Mouse (Mus musculus) CH12.LX (cell line): ENCODE data around the gene Sdccag8. TPM values are rescaled to one million over a fixed set of nuclear protein-coding genes. Genes with fewer than 3 reads are reported as not detected.

ENCODE experiments used
- DNase-seq: peaks from one replicate; pipeline ENCODE4 v3.0.0-alpha.2; 2013; ENCODE audit errors: extremely low read depth
- H3K27ac ChIP-seq: 2 replicates; pipeline ENCODE4 v1.5.1; 2012; ENCODE audit warnings: low read depth, mild to moderate bottlenecking, control low read depth, moderate library complexity; ENCODE audit not compliant: insufficient read depth
- H3K27me3 ChIP-seq: replicated peaks from 2 replicates; pipeline ENCODE3; 2012; ENCODE audit warnings: inconsistent platforms
- H3K36me3 ChIP-seq, 2 experiments: replicated peaks in 1 of 2; 2 replicates each; pipeline versions ENCODE3 to v1.6.1; 2012; ENCODE audit warnings: inconsistent platforms in 1 of 2, low read length in 1 of 2, mild to moderate bottlenecking in 1 of 2, mixed read lengths in 1 of 2, moderate library complexity in 1 of 2; ENCODE audit not compliant: control insufficient read depth in 1 of 2, insufficient read depth in 1 of 2
- H3K4me1 ChIP-seq, 2 experiments: 2 replicates each; pipeline ENCODE4 v1.6.1; 2012; ENCODE audit warnings: inconsistent platforms in 1 of 2, moderate library complexity in 1 of 2; ENCODE audit not compliant: insufficient read depth in 2 of 2, control insufficient read depth in 1 of 2
- H3K4me2 ChIP-seq: 2 replicates; pipeline ENCODE4 v1.6.1; 2012; ENCODE audit warnings: low read depth, mild to moderate bottlenecking, control low read depth; ENCODE audit not compliant: poor library complexity, insufficient read depth, severe bottlenecking
- H3K4me3 ChIP-seq, 3 experiments: fragments of 150-350 bp in 1 of 3; sonication (generic) in 1 of 3; replicated peaks in 1 of 3; 2 replicates each; pipeline versions ENCODE3 to v1.5.1; 2011 to 2012; ENCODE audit warnings: low read depth in 2 of 3, low read length in 2 of 3, mild to moderate bottlenecking in 2 of 3, moderate library complexity in 2 of 3, control low read depth in 1 of 3, improper control_type of control experiment in 1 of 3, inconsistent platforms in 1 of 3, mixed read lengths in 1 of 3; ENCODE audit not compliant: poor library complexity in 1 of 3
- H3K79me2 ChIP-seq: replicated peaks from 2 replicates; pipeline ENCODE4 v1.6.1; 2012; ENCODE audit warnings: mild to moderate bottlenecking, moderate library complexity; ENCODE audit not compliant: control insufficient read depth, poor library complexity, insufficient read depth, severe bottlenecking; ENCODE audit errors: extremely low read depth
- H3K9ac ChIP-seq: 2 replicates; pipeline ENCODE4 v1.6.1; 2012; ENCODE audit warnings: low read depth, mild to moderate bottlenecking, control low read depth, moderate library complexity; ENCODE audit not compliant: insufficient read depth
- H3K9me3 ChIP-seq: replicated peaks from 2 replicates; pipeline ENCODE3; 2012; ENCODE audit warnings: low read length, inconsistent platforms, mixed read lengths
- CHD2 ChIP-seq: IDR thresholded peaks from 2 replicates; pipeline ENCODE4 v1.6.1; 2011; ENCODE audit warnings: low read length, improper control_type of control experiment
- GABPA ChIP-seq: IDR thresholded peaks from 2 replicates; pipeline ENCODE4 v1.6.1; 2012; ENCODE audit warnings: low read depth, low read length, improper control_type of control experiment, inconsistent platforms; ENCODE audit not compliant: insufficient replicate concordance
- HCFC1 ChIP-seq: IDR thresholded peaks from 2 replicates; pipeline ENCODE4 v1.6.1; 2012; ENCODE audit warnings: low read depth, mild to moderate bottlenecking, inconsistent platforms, low read length, improper control_type of control experiment
- JUND ChIP-seq: conservative IDR thresholded peaks from 2 replicates; pipeline ENCODE4 v1.6.1; 2011; ENCODE audit warnings: low read depth, low read length, improper control_type of control experiment
- MAX ChIP-seq: IDR thresholded peaks from 2 replicates; pipeline ENCODE4 v1.6.1; 2011; ENCODE audit warnings: low read length, improper control_type of control experiment
- MEF2A ChIP-seq: IDR thresholded peaks from 2 replicates; pipeline ENCODE4 v1.6.1; 2014; ENCODE audit warnings: low read depth, mild to moderate bottlenecking, inconsistent platforms, low read length, improper control_type of control experiment, borderline replicate concordance
- MYC ChIP-seq: IDR thresholded peaks from 2 replicates; pipeline ENCODE4 v1.6.1; 2011; ENCODE audit warnings: low read depth, mild to moderate bottlenecking, improper control_type of control experiment, low read length
- NRF1 ChIP-seq: IDR thresholded peaks from 2 replicates; pipeline ENCODE4 v1.6.1; 2014; ENCODE audit warnings: low read depth, mild to moderate bottlenecking, inconsistent platforms, low read length, improper control_type of control experiment, moderate library complexity
- POLR2A ChIP-seq: IDR thresholded peaks from 2 replicates; pipeline ENCODE4 v1.6.1; 2011; ENCODE audit warnings: low read depth, mild to moderate bottlenecking, improper control_type of control experiment, low read length
- RAD21 ChIP-seq: IDR thresholded peaks from 2 replicates; pipeline ENCODE4 v1.6.1; 2011; ENCODE audit warnings: low read depth, mild to moderate bottlenecking, low read length, improper control_type of control experiment, moderate library complexity
- RCOR1 ChIP-seq: conservative IDR thresholded peaks from 2 replicates; pipeline ENCODE4 v1.6.1; 2012; ENCODE audit warnings: low read depth, mild to moderate bottlenecking, inconsistent platforms, low read length, improper control_type of control experiment
- SMC3 ChIP-seq: IDR thresholded peaks from 2 replicates; pipeline ENCODE4 v1.6.1; 2011; ENCODE audit warnings: low read depth, low read length, improper control_type of control experiment
- TBP ChIP-seq: conservative IDR thresholded peaks from 2 replicates; pipeline ENCODE4 v1.6.1; 2011; ENCODE audit warnings: low read depth, low read length, improper control_type of control experiment
- USF2 ChIP-seq: conservative IDR thresholded peaks from 2 replicates; pipeline ENCODE4 v1.6.1; 2011; ENCODE audit warnings: low read depth, low read length, improper control_type of control experiment
- ZKSCAN1 ChIP-seq: IDR thresholded peaks from 2 replicates; pipeline ENCODE4 v1.6.1; 2012; ENCODE audit warnings: low read depth, inconsistent platforms, low read length, improper control_type of control experiment, borderline replicate concordance
- ZMIZ1 ChIP-seq: IDR thresholded peaks from 2 replicates; pipeline ENCODE4 v1.6.1; 2012; ENCODE audit warnings: low read depth, mild to moderate bottlenecking, inconsistent platforms, low read length, improper control_type of control experiment
- dilution Hi-C: fragments of 300-500 bp; cut with MboI; formaldehyde crosslinking; loops from 2 replicates; pipeline ENCODE4 v1.14.3; 2020; ENCODE audit warnings: low sequenced_read_pairs; ENCODE audit not compliant: extremely low pct_unique_long_range_greater_than_20kb, extremely low pct_ligation_motif_present
- in situ Hi-C: fragments of 300-500 bp; cut with MboI; formaldehyde crosslinking; loops from 3 replicates; pipeline ENCODE4 v1.14.3; 2019; ENCODE audit warnings: low sequenced_read_pairs, low pct_ligation_motif_present, low pct_unique_long_range_greater_than_20kb, mixed read lengths
- polyA plus RNA-seq: library from polyadenylated mRNA; unstranded; fragments of >175 nt; gene quantifications from 2 replicates; pipeline ENCODE4 v1.2.1, GENCODE M21; 2012; ENCODE audit warnings: low read depth; ENCODE audit not compliant: insufficient read length
- total RNA-seq, 2 experiments: library from RNA; depleted of rRNA; stranded (reverse); fragments of 300-350 nt in 1 of 2; fragments of >200 nt in 1 of 2; gene quantifications; 2 replicates each; pipeline ENCODE4 v1.2.3; 2012 to 2014

The Sdccag8 gene
- total and polyA plus RNA-seq, 3 experiments = 10.7 to 18.7 (median 10.9) TPM

- Histone ChIP-seq H3K9ac (no peak overlapping the region), H3K4me3 (no peak overlapping the region), H3K36me3 (peaks cover 0 to 13% of the 10 kb centered on the region in 2 experiments), H3K9me3 (no peaks in the 10 kb centered on the region), H3K27me3 (no peaks in the 10 kb centered on the region), H3K4me1 (no peaks in the 10 kb centered on the region), H3K79me2 (no peaks in the 10 kb centered on the region), H3K4me2 (no peak overlapping the region), H3K27ac (no peak overlapping the region)
- dilution Hi-C loops (no loop called here), in situ Hi-C loops (no loop called here)
- no peak for TF ChIP-seq SMC3
- no peak for TF ChIP-seq ZKSCAN1
- no peak for TF ChIP-seq NRF1
- TF ChIP-seq USF2 = no peak
- TF ChIP-seq HCFC1 = no peak
- no peak for TF ChIP-seq RAD21
- TF ChIP-seq ZMIZ1 = no peak
- TF ChIP-seq POLR2A = no peak
- TF ChIP-seq MAX = no peak
- no peak for TF ChIP-seq RCOR1
- no peak for TF ChIP-seq GABPA
- DNase-seq = no peak
These were observed 118.9 kb downstream of the Sdccag8 start for GRCm38 (mm10) chr1:176933319-176933718.

GRCm38 (mm10) chr1:176934043-176934762 is 119.7 kb downstream of the Sdccag8 start:
- no peak for DNase-seq
- H3K4me3 ChIP-seq = no peak overlapping the region
- no peak overlapping the region for H3K4me2 ChIP-seq
- no peaks in the 10 kb centered on the region for H3K27me3 ChIP-seq
- dilution Hi-C loops = no loop called here
- TF ChIP-seq RCOR1 = no peak
- TF ChIP-seq USF2 = no peak
- TF ChIP-seq CHD2 = no peak
- no peak for TF ChIP-seq MYC
- TF ChIP-seq RAD21 = no peak
- no peak for TF ChIP-seq MAX
- TF ChIP-seq TBP = no peak
- no peak for TF ChIP-seq JUND
- TF ChIP-seq MEF2A = no peak
- TF ChIP-seq, all 38 proteins: peak for 0
- in situ Hi-C loops = no loop called here
- H3K79me2 ChIP-seq = no peaks in the 10 kb centered on the region
- H3K27ac ChIP-seq = no peak overlapping the region
- H3K4me1 ChIP-seq = no peaks in the 10 kb centered on the region
- no peaks in the 10 kb centered on the region for H3K9me3 ChIP-seq
- peaks cover 0 to 16% of the 10 kb centered on the region in 2 experiments for H3K36me3 ChIP-seq
- H3K9ac ChIP-seq = no peak overlapping the region
